ENCODE assay signal across 15 mouse cellular contexts in genomic region chr2:27327886-27328285, GRCm38 (mm10).
DNase-seq lines count a peak whose midpoint lies in the region; ATAC-seq and TF ChIP-seq lines count a peak whose summit lies in the region.
"Had no signal": no experiment of that assay in that cellular context is flagged by ENCODE, and none has a peak within 500 bp of the region (broad histone marks: within the 10 kb centered on the region; RNA-seq: fewer than 3 reads in every experiment).

No protein-coding gene starts in this region.

- peaks cover 4% of the 10 kb centered on the region for H3K79me2 ChIP-seq in myocyte (ENCODE audit: control insufficient read depth, insufficient read depth)

- no peak overlapping the region for H3K9ac ChIP-seq in hindbrain, embryonic 12.5 days
- H3K9ac ChIP-seq in stomach, embryonic 14.5 days (replicated peaks; ENCODE audit: low read depth, low read length) = no peak overlapping the region
- H3K9ac ChIP-seq in stomach, postnatal 0 days (ENCODE audit: low read length) = no peak overlapping the region
- H3K9ac ChIP-seq: embryonic facial prominence, embryonic 15.5 days; forebrain, embryonic 15.5 days; liver, embryonic 14.5 days; midbrain, embryonic 13.5 days had no signal

- no peak overlapping the region for H3K4me3 ChIP-seq in hindbrain, embryonic 10.5 days
- H3K4me3 ChIP-seq in hindbrain, embryonic 12.5 days = no peak overlapping the region
- H3K4me3 ChIP-seq in stomach, embryonic 14.5 days (ENCODE audit: low read depth, low read length) = no peak overlapping the region
- H3K4me3 ChIP-seq in stomach, postnatal 0 days (ENCODE audit: low read depth, low read length) = no peak overlapping the region
- no peak overlapping the region for H3K4me3 ChIP-seq in myocyte
- H3K4me3 ChIP-seq: embryonic facial prominence, embryonic 15.5 days; forebrain, embryonic 15.5 days; midbrain, embryonic 13.5 days had no signal

- peaks cover 89% of the 10 kb centered on the region for H3K4me1 ChIP-seq in hindbrain, embryonic 10.5 days (replicated peaks)
- H3K4me1 ChIP-seq in hindbrain, embryonic 12.5 days = peaks cover 68% of the 10 kb centered on the region
- H3K4me1 ChIP-seq in stomach, embryonic 14.5 days (ENCODE audit: control insufficient read depth, insufficient read depth, low read length) = peaks cover 26% of the 10 kb centered on the region
- H3K4me1 ChIP-seq in stomach, postnatal 0 days (replicated peaks; ENCODE audit: control insufficient read depth, insufficient read depth) = peaks cover 6% of the 10 kb centered on the region

- no peaks in the 10 kb centered on the region for H3K36me3 ChIP-seq in hindbrain, embryonic 10.5 days
- no peaks in the 10 kb centered on the region for H3K36me3 ChIP-seq in hindbrain, embryonic 12.5 days
- no peaks in the 10 kb centered on the region for H3K36me3 ChIP-seq in stomach, embryonic 14.5 days (ENCODE audit: control insufficient read depth, insufficient read depth, low read length)
- H3K36me3 ChIP-seq in stomach, postnatal 0 days (ENCODE audit: control insufficient read depth, insufficient read depth, low read length) = no peaks in the 10 kb centered on the region
- no peaks in the 10 kb centered on the region for H3K36me3 ChIP-seq in myocyte (ENCODE audit: control insufficient read depth, insufficient read depth)
- H3K36me3 ChIP-seq: embryonic facial prominence, embryonic 15.5 days; forebrain, embryonic 15.5 days; midbrain, embryonic 13.5 days had no signal

- ATAC-seq in hindbrain, embryonic 12.5 days (ENCODE audit: low FRiP score) = no peak
- ATAC-seq in stomach, embryonic 14.5 days (ENCODE audit: insufficient number of reproducible peaks, insufficient read depth, low FRiP score, low read depth) = no peak
- ATAC-seq in stomach, postnatal 0 days (ENCODE audit: low FRiP score, low TSS enrichment) = no peak
- ATAC-seq: forebrain, embryonic 15.5 days; midbrain, embryonic 13.5 days had no signal

- no peaks in the 10 kb centered on the region for H3K27me3 ChIP-seq in hindbrain, embryonic 10.5 days (ENCODE audit: insufficient read depth, poor library complexity, severe bottlenecking)
- no peaks in the 10 kb centered on the region for H3K27me3 ChIP-seq in hindbrain, embryonic 12.5 days
- H3K27me3 ChIP-seq in stomach, embryonic 14.5 days (ENCODE audit: control insufficient read depth, insufficient read depth, low read length) = no peaks in the 10 kb centered on the region
- H3K27me3 ChIP-seq in stomach, postnatal 0 days (ENCODE audit: control insufficient read depth, insufficient read depth, low read length) = no peaks in the 10 kb centered on the region
- no peaks in the 10 kb centered on the region for H3K27me3 ChIP-seq in myocyte (ENCODE audit: control insufficient read depth, insufficient read depth, insufficient read length)
- H3K27me3 ChIP-seq: CH12.LX; embryonic facial prominence, embryonic 15.5 days; forebrain, embryonic 15.5 days; midbrain, embryonic 13.5 days had no signal

- TF ChIP-seq POLR2A in myocyte (IDR thresholded peaks at IDR 0.05; ENCODE audit: insufficient read length, low read depth) = no peak

- H3K27ac ChIP-seq in hindbrain, embryonic 10.5 days = peak overlapping the region; percentile 60
- no peak overlapping the region for H3K27ac ChIP-seq in hindbrain, embryonic 12.5 days
- H3K27ac ChIP-seq in stomach, embryonic 14.5 days (ENCODE audit: low read length) = peak overlapping the region; percentile 33; the same call in 1 of the 2 replicates
- no peak overlapping the region; the same call in 1 of the 2 replicates for H3K27ac ChIP-seq in stomach, postnatal 0 days (replicated peaks)
- H3K27ac ChIP-seq: embryonic facial prominence, embryonic 15.5 days; forebrain, embryonic 15.5 days; liver, embryonic 14.5 days had no signal

- peak; percentile 53 for DNase-seq in adrenal gland, adult 2 months
- DNase-seq in adrenal gland, postnatal 4 days (ENCODE audit: low spot score in 2 of 2) = no peak
- DNase-seq in hindbrain, embryonic 10.5 days (ENCODE audit: low spot score) = no peak
- no peak for DNase-seq in stomach, postnatal 0 days (ENCODE audit: low spot score)
- DNase-seq in neural tube, embryonic 10.5 days (ENCODE audit: extremely low spot score, low spot score) = no peak
- DNase-seq: cerebellum, adult 2 months; right cerebral cortex, postnatal 4 days had no signal

- 48% methylated on average over 4 of the region's 4 CpGs for WGBS in hindbrain, embryonic 10.5 days
- 48% methylated on average over 4 of the region's 4 CpGs for WGBS in hindbrain, embryonic 12.5 days
- 76% methylated on average over 4 of the region's 4 CpGs for WGBS in stomach, embryonic 14.5 days
- WGBS in stomach, postnatal 0 days = 73% methylated on average over 4 of the region's 4 CpGs

- no peak for TF ChIP-seq CTCF in stomach, postnatal 0 days (IDR thresholded peaks at IDR 0.05; ENCODE audit: low read depth)

- no peaks in the 10 kb centered on the region for H3K9me3 ChIP-seq in hindbrain, embryonic 10.5 days
- no peaks in the 10 kb centered on the region for H3K9me3 ChIP-seq in hindbrain, embryonic 12.5 days (replicated peaks)
- no peaks in the 10 kb centered on the region for H3K9me3 ChIP-seq in stomach, embryonic 14.5 days (ENCODE audit: control insufficient read depth, low read depth, low read length)
- H3K9me3 ChIP-seq in stomach, postnatal 0 days (ENCODE audit: control insufficient read depth, low read length) = no peaks in the 10 kb centered on the region
- H3K9me3 ChIP-seq: embryonic facial prominence, embryonic 15.5 days; forebrain, embryonic 15.5 days; midbrain, embryonic 13.5 days had no signal

- no peak overlapping the region for H3K4me2 ChIP-seq in hindbrain, embryonic 12.5 days (replicated peaks)
- H3K4me2 ChIP-seq in stomach, embryonic 14.5 days (replicated peaks; ENCODE audit: low read depth, low read length) = no peak overlapping the region
- no peak overlapping the region for H3K4me2 ChIP-seq in stomach, postnatal 0 days (replicated peaks; ENCODE audit: low read depth)
- H3K4me2 ChIP-seq in myocyte (ENCODE audit: low read depth) = peak overlapping the region; percentile 64
- H3K4me2 ChIP-seq: embryonic facial prominence, embryonic 15.5 days; forebrain, embryonic 15.5 days; midbrain, embryonic 13.5 days had no signal

- TF ChIP-seq EP300 in stomach, postnatal 0 days (optimal IDR thresholded peaks at IDR 0.05) = no peak

- no peak overlapping the region for H3ac ChIP-seq in myocyte (ENCODE audit: control insufficient read depth, insufficient read length)

TF ChIP-seq in myocyte, 11 proteins besides CTCF, POLR2A, EP300 and RAD21:
- TF ChIP-seq MYOD1 (IDR thresholded peaks at IDR 0.05; ENCODE audit: control insufficient read depth in 1 of 3, insufficient read length in 2 of 3, low read depth in 2 of 3) = no peak

Comparison
In these comparisons a context has a peak if more than half of its experiments do, and no peak if none do; other contexts are left out.
1. H3K27ac ChIP-seq: peak in hindbrain, embryonic 10.5 days (single experiment) and stomach, embryonic 14.5 days (single experiment); none in hindbrain, embryonic 12.5 days (single experiment) and stomach, postnatal 0 days (single experiment).